Mouse (Mus musculus): ENCODE measurements around the gene Neu2. TPM values are rescaled to one million over a fixed set of nuclear protein-coding genes. Genes with fewer than 3 reads are reported as not detected.

Neu2 gene
- polyA plus RNA-seq, 1 experiment from 2014 or later = 3.9 TPM

DNA sequence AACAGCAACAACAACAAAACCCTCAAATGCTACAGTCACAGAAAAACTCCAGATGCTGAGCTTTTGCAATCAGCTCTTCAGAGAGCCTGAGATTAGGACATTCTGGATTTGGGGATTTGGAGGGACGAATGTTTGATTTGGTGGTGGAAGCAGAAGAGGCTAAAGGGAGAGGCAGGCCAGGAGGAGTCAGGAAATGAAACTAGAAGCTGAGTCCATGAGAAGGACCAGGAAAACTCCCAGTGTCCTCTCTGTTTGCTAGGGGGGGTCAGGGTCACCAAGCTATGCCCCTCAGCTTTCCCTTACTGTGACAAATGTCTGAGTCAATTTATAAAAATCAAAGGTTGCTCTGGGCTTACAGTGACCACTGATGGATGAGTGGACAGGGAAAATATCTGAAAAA, 43.9 kb downstream of the Neu2 start:
- Histone ChIP-seq H3K27me3 (replicated peaks; ENCODE audit: control insufficient read depth, insufficient read depth, low read length) (no peaks in the 10 kb centered on the region), H3K4me1 (replicated peaks; ENCODE audit: control insufficient read depth, insufficient read depth, low read length) (no peaks in the 10 kb centered on the region), H3K27ac (ENCODE audit: low read depth) (no peak overlapping the region), H3K4me2 (ENCODE audit: low read length) (no peak overlapping the region), H3K9ac (ENCODE audit: low read length) (no peak overlapping the region), H3K36me3 (ENCODE audit: control insufficient read depth, insufficient read depth, low read length) (no peaks in the 10 kb centered on the region), H3K4me3 (ENCODE audit: low read depth, low read length) (no peak overlapping the region), H3K9me3 (ENCODE audit: control insufficient read depth, low read length) (no peaks in the 10 kb centered on the region)
- WGBS = 76% methylated on average over 1 of the region's 1 CpGs
- DNase-seq (ENCODE audit: low spot score) (no peak), ATAC-seq (replicated peaks; ENCODE audit: low FRiP score, low TSS enrichment, low read depth) (no peak)

GRCm38 (mm10) chr1:87562967-87563366, 53.3 kb downstream of the Neu2 start:
- no peak for DNase-seq (ENCODE audit: low spot score)
- H3K4me1 ChIP-seq (replicated peaks; ENCODE audit: control insufficient read depth, insufficient read depth, low read length) = no peaks in the 10 kb centered on the region
- H3K36me3 ChIP-seq (ENCODE audit: control insufficient read depth, insufficient read depth, low read length) = no peaks in the 10 kb centered on the region
- WGBS = 78% methylated on average over 3 of the region's 3 CpGs
- no peak overlapping the region for H3K9ac ChIP-seq (ENCODE audit: low read length)
- no peak overlapping the region for H3K4me3 ChIP-seq (ENCODE audit: low read depth, low read length)
- H3K27me3 ChIP-seq (replicated peaks; ENCODE audit: control insufficient read depth, insufficient read depth, low read length) = no peaks in the 10 kb centered on the region
- no peak overlapping the region for H3K4me2 ChIP-seq (ENCODE audit: low read length)
- H3K9me3 ChIP-seq (ENCODE audit: control insufficient read depth, low read length) = no peaks in the 10 kb centered on the region
- ATAC-seq (replicated peaks; ENCODE audit: low FRiP score, low TSS enrichment, low read depth) = no peak
- H3K27ac ChIP-seq (ENCODE audit: low read depth) = no peak overlapping the region

- H3K36me3 ChIP-seq (ENCODE audit: control insufficient read depth, insufficient read depth, low read length) = no peaks in the 10 kb centered on the region
- H3K27ac ChIP-seq (ENCODE audit: low read depth) = no peak overlapping the region
- no peaks in the 10 kb centered on the region for H3K4me1 ChIP-seq (replicated peaks; ENCODE audit: control insufficient read depth, insufficient read depth, low read length)
- H3K4me2 ChIP-seq (ENCODE audit: low read length) = no peak overlapping the region
- H3K9ac ChIP-seq (ENCODE audit: low read length) = no peak overlapping the region
- no peaks in the 10 kb centered on the region for H3K9me3 ChIP-seq (ENCODE audit: control insufficient read depth, low read length)
- no peak overlapping the region for H3K4me3 ChIP-seq (ENCODE audit: low read depth, low read length)
- no peaks in the 10 kb centered on the region for H3K27me3 ChIP-seq (replicated peaks; ENCODE audit: control insufficient read depth, insufficient read depth, low read length)
- WGBS = 84% methylated on average over 8 of the region's 8 CpGs
- DNase-seq (ENCODE audit: low spot score) (no peak), ATAC-seq (replicated peaks; ENCODE audit: low FRiP score, low TSS enrichment, low read depth) (no peak)
Measured at GRCm38 (mm10) chr1:87565760-87566159, 56.1 kb downstream of the Neu2 start.

- no peak overlapping the region for H3K4me2 ChIP-seq (ENCODE audit: low read length)
- H3K9me3 ChIP-seq (ENCODE audit: control insufficient read depth, low read length) = no peaks in the 10 kb centered on the region
- no peak overlapping the region for H3K4me3 ChIP-seq (ENCODE audit: low read depth, low read length)
- no peak overlapping the region for H3K9ac ChIP-seq (ENCODE audit: low read length)
- no peaks in the 10 kb centered on the region for H3K36me3 ChIP-seq (ENCODE audit: control insufficient read depth, insufficient read depth, low read length)
- H3K4me1 ChIP-seq (replicated peaks; ENCODE audit: control insufficient read depth, insufficient read depth, low read length) = no peaks in the 10 kb centered on the region
- no peak for DNase-seq (ENCODE audit: low spot score)
- ATAC-seq (replicated peaks; ENCODE audit: low FRiP score, low TSS enrichment, low read depth) = no peak
- no peaks in the 10 kb centered on the region for H3K27me3 ChIP-seq (replicated peaks; ENCODE audit: control insufficient read depth, insufficient read depth, low read length)
- H3K27ac ChIP-seq (ENCODE audit: low read depth) = no peak overlapping the region
- 48% methylated on average over 6 of the region's 6 CpGs for WGBS
Measured at GRCm38 (mm10) chr1:87568398-87568797, 58.7 kb downstream of the Neu2 start.

- Histone ChIP-seq H3K4me1 (replicated peaks; ENCODE audit: control insufficient read depth, insufficient read depth, low read length) (peaks cover 2% of the 10 kb centered on the region; the same call in 1 of the 2 replicates), H3K36me3 (ENCODE audit: control insufficient read depth, insufficient read depth, low read length) (no peaks in the 10 kb centered on the region), H3K9me3 (ENCODE audit: control insufficient read depth, low read length) (no peaks in the 10 kb centered on the region), H3K4me3 (ENCODE audit: low read depth, low read length) (peak overlapping the region; percentile 8; the same call in 1 of the 2 replicates), H3K27ac (ENCODE audit: low read depth) (0 out of 2 replicates have a peak overlapping the region, but pooled peaks have one; percentile 24), H3K9ac (ENCODE audit: low read length) (0 out of 2 replicates have a peak overlapping the region, but pooled peaks have one; percentile 8), H3K4me2 (ENCODE audit: low read length) (peak overlapping the region; percentile 35), H3K27me3 (replicated peaks; ENCODE audit: control insufficient read depth, insufficient read depth, low read length) (no peaks in the 10 kb centered on the region)
- DNase-seq (ENCODE audit: low spot score) (no peak), ATAC-seq (replicated peaks; ENCODE audit: low FRiP score, low TSS enrichment, low read depth) (peak; percentile 45)
- 60% methylated on average over 5 of the region's 5 CpGs for WGBS
Measured at GRCm38 (mm10) chr1:87573261-87573660, 63.6 kb downstream of the Neu2 start.

- no peaks in the 10 kb centered on the region for H3K27me3 ChIP-seq (replicated peaks; ENCODE audit: control insufficient read depth, insufficient read depth, low read length)
- 55% methylated on average over 6 of the region's 6 CpGs for WGBS
- no peaks in the 10 kb centered on the region for H3K36me3 ChIP-seq (ENCODE audit: control insufficient read depth, insufficient read depth, low read length)
- peak within 1 kb of the TSS; percentile 51 for H3K27ac ChIP-seq (ENCODE audit: low read depth)
- DNase-seq (ENCODE audit: low spot score) = peak; percentile 64
- ATAC-seq (replicated peaks; ENCODE audit: low FRiP score, low TSS enrichment, low read depth) = peak; percentile 92
- peak within 1 kb of the TSS; percentile 35 for H3K4me2 ChIP-seq (ENCODE audit: low read length)
- peaks cover 2% of the 10 kb centered on the region; the same call in 1 of the 2 replicates for H3K4me1 ChIP-seq (replicated peaks; ENCODE audit: control insufficient read depth, insufficient read depth, low read length)
- H3K9ac ChIP-seq (ENCODE audit: low read length) = 0 out of 2 replicates have a peak within 1 kb of the TSS, but pooled peaks have one; percentile 8
- peak within 1 kb of the TSS; percentile 8; the same call in 1 of the 2 replicates for H3K4me3 ChIP-seq (ENCODE audit: low read depth, low read length)
- no peaks in the 10 kb centered on the region for H3K9me3 ChIP-seq (ENCODE audit: control insufficient read depth, low read length)
Measured at GRCm38 (mm10) chr1:87573800-87574215, 64.1 kb downstream of the Neu2 start, which contains the start of gene Ngef. Ngef (minus strand) TSS chr1:87573870.

GRCm38 (mm10) chr1:87574353-87574752, 64.7 kb downstream of the Neu2 start:
- H3K4me1 ChIP-seq (replicated peaks; ENCODE audit: control insufficient read depth, insufficient read depth, low read length) = peaks cover 2% of the 10 kb centered on the region; the same call in 1 of the 2 replicates
- WGBS = 50% methylated on average over 6 of the region's 6 CpGs
- H3K9ac ChIP-seq (ENCODE audit: low read length) = no peak overlapping the region
- peak overlapping the region; percentile 51; the same call in 1 of the 2 replicates for H3K27ac ChIP-seq (ENCODE audit: low read depth)
- H3K9me3 ChIP-seq (ENCODE audit: control insufficient read depth, low read length) = no peaks in the 10 kb centered on the region
- H3K4me3 ChIP-seq (ENCODE audit: low read depth, low read length) = no peak overlapping the region
- ATAC-seq (replicated peaks; ENCODE audit: low FRiP score, low TSS enrichment, low read depth) (no peak), DNase-seq (ENCODE audit: low spot score) (no peak)
- peak overlapping the region; percentile 24 for H3K4me2 ChIP-seq (ENCODE audit: low read length)
- no peaks in the 10 kb centered on the region for H3K36me3 ChIP-seq (ENCODE audit: control insufficient read depth, insufficient read depth, low read length)
- no peaks in the 10 kb centered on the region for H3K27me3 ChIP-seq (replicated peaks; ENCODE audit: control insufficient read depth, insufficient read depth, low read length)

DNA sequence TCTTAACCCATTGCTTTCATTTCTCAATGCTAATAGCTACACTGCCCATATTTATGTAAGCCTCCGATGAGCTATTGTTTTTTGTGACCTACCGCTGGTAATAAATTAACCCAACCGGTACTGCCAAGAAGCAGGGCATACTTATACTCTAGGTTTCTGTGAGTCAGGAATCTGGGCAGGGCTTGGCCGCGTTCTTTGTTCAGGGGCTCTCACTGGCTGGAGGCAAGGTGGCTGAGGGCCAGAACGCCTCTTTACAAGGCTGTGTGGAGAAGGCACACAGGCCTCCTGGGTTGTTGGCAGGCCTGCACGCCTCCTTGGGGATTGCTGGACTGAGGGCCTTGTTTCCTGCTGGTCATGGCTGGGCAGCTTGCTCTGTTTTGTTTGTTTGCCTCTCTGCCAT, 65.1 kb downstream of the Neu2 start:
- peak; percentile 62 for ATAC-seq (replicated peaks; ENCODE audit: low FRiP score, low TSS enrichment, low read depth)
- Histone ChIP-seq H3K4me3 (ENCODE audit: low read depth, low read length) (no peak overlapping the region), H3K4me2 (ENCODE audit: low read length) (0 out of 2 replicates have a peak overlapping the region, but pooled peaks have one; percentile 24), H3K27ac (ENCODE audit: low read depth) (peak overlapping the region; percentile 51), H3K27me3 (replicated peaks; ENCODE audit: control insufficient read depth, insufficient read depth, low read length) (no peaks in the 10 kb centered on the region), H3K9me3 (ENCODE audit: control insufficient read depth, low read length) (no peaks in the 10 kb centered on the region), H3K36me3 (ENCODE audit: control insufficient read depth, insufficient read depth, low read length) (no peaks in the 10 kb centered on the region), H3K9ac (ENCODE audit: low read length) (no peak overlapping the region), H3K4me1 (replicated peaks; ENCODE audit: control insufficient read depth, insufficient read depth, low read length) (peaks cover 2% of the 10 kb centered on the region; the same call in 1 of the 2 replicates)
- 54% methylated on average over 7 of the region's 7 CpGs for WGBS
- peak; percentile 65 for DNase-seq (ENCODE audit: low spot score)

- Histone ChIP-seq H3K27ac (ENCODE audit: low read depth) (peak overlapping the region; percentile 33; the same call in 1 of the 2 replicates), H3K27me3 (replicated peaks; ENCODE audit: control insufficient read depth, insufficient read depth, low read length) (no peaks in the 10 kb centered on the region), H3K4me1 (replicated peaks; ENCODE audit: control insufficient read depth, insufficient read depth, low read length) (peaks cover 2% of the 10 kb centered on the region; the same call in 1 of the 2 replicates), H3K4me3 (ENCODE audit: low read depth, low read length) (no peak overlapping the region), H3K9me3 (ENCODE audit: control insufficient read depth, low read length) (no peaks in the 10 kb centered on the region), H3K36me3 (ENCODE audit: control insufficient read depth, insufficient read depth, low read length) (no peaks in the 10 kb centered on the region), H3K4me2 (ENCODE audit: low read length) (no peak overlapping the region), H3K9ac (ENCODE audit: low read length) (no peak overlapping the region)
- DNase-seq (ENCODE audit: low spot score) (no peak), ATAC-seq (replicated peaks; ENCODE audit: low FRiP score, low TSS enrichment, low read depth) (peak; percentile 55)
- WGBS = 77% methylated on average over 6 of the region's 6 CpGs
Measured at GRCm38 (mm10) chr1:87578965-87579364, 69.3 kb downstream of the Neu2 start.

Measured in intestine, embryonic 14.5 days (tissue).